9 mouse cellular contexts compared by ENCODE assay signal in the genomic region with DNA sequence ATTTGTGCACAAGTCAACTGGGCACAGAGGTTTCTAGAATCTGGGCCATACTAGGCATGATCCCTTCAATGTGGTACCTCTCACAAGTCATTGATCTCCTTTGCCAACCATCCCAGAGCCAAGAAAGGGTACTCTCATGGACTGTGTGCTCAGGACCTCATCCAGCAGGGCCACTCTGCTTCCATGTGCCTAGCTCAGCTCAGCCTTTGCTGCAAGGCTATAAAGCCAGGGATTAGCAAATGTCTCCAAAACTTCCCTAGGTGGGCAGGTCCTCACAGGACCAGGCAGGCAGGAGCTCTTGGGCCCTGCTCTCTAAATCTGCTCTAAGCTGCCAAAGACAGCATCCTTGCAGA.
DNase-seq lines count a peak whose midpoint lies in the region; ATAC-seq and TF ChIP-seq lines count a peak whose summit lies in the region.
"Had no signal": no experiment of that assay in that cellular context is flagged by ENCODE, and none has a peak within 500 bp of the region (broad histone marks: within the 10 kb centered on the region; RNA-seq: fewer than 3 reads in every experiment).

No protein-coding gene starts in this region.

- H3K9ac ChIP-seq in liver, embryonic 11.5 days (ENCODE audit: low read depth, low read length): no peak overlapping the region
- no peak overlapping the region for H3K9ac ChIP-seq in liver, embryonic 12.5 days
- H3K9ac ChIP-seq in forebrain, embryonic 12.5 days: peak overlapping the region; percentile 17; the same call in 1 of the 2 replicates
- H3K9ac ChIP-seq in intestine, embryonic 15.5 days: no peak overlapping the region

- no peak overlapping the region for H3K4me2 ChIP-seq in liver, embryonic 11.5 days
- H3K4me2 ChIP-seq in liver, embryonic 12.5 days: no peak overlapping the region
- H3K4me2 ChIP-seq in forebrain, embryonic 12.5 days: no peak overlapping the region
- H3K4me2 ChIP-seq in intestine, embryonic 15.5 days (replicated peaks): no peak overlapping the region

- no peak for TF ChIP-seq CTCF in olfactory bulb, adult 2 months (IDR thresholded peaks at IDR 0.05; ENCODE audit: insufficient read depth, low read depth, low read length)

- TF ChIP-seq POLR2A in olfactory bulb, adult 2 months (IDR thresholded peaks at IDR 0.05; ENCODE audit: insufficient read depth, low read depth, low read length): no peak

- no peak for DNase-seq in liver, embryonic 11.5 days (ENCODE audit: low spot score)
- DNase-seq in left cerebral cortex, adult 18-20 months (ENCODE audit: low spot score in 2 of 2): no peak
- no peak for DNase-seq in kidney, postnatal 10 days

- H3K27me3 ChIP-seq in liver, embryonic 11.5 days (replicated peaks; ENCODE audit: control insufficient read depth, insufficient read depth, low read length): no peaks in the 10 kb centered on the region
- no peaks in the 10 kb centered on the region for H3K27me3 ChIP-seq in liver, embryonic 12.5 days (replicated peaks)
- no peaks in the 10 kb centered on the region for H3K27me3 ChIP-seq in forebrain, embryonic 12.5 days
- no peaks in the 10 kb centered on the region for H3K27me3 ChIP-seq in intestine, embryonic 15.5 days (replicated peaks)
- H3K27me3 ChIP-seq: Patski had no signal

- no peak overlapping the region for H3K4me3 ChIP-seq in liver, embryonic 11.5 days (ENCODE audit: low read depth, low read length)
- H3K4me3 ChIP-seq in liver, embryonic 12.5 days: no peak overlapping the region
- H3K4me3 ChIP-seq in forebrain, embryonic 12.5 days (replicated peaks): no peak overlapping the region
- no peak overlapping the region for H3K4me3 ChIP-seq in intestine, embryonic 15.5 days (replicated peaks)
- H3K4me3 ChIP-seq in olfactory bulb, adult 2 months (ENCODE audit: insufficient read depth, low read depth, low read length): no peak overlapping the region

- no peak for ATAC-seq in liver, embryonic 11.5 days (replicated peaks; ENCODE audit: low FRiP score)
- ATAC-seq in liver, embryonic 12.5 days: no peak
- ATAC-seq in forebrain, embryonic 12.5 days (ENCODE audit: low FRiP score): no peak
- no peak for ATAC-seq in intestine, embryonic 15.5 days
- ATAC-seq in cerebellum, adult (ENCODE audit: insufficient number of reproducible peaks, low FRiP score, low TSS enrichment): no peak

- H3K36me3 ChIP-seq in liver, embryonic 11.5 days (ENCODE audit: control insufficient read depth, insufficient read depth, low read length): no peaks in the 10 kb centered on the region
- H3K36me3 ChIP-seq in liver, embryonic 12.5 days: no peaks in the 10 kb centered on the region
- 0 out of 2 replicates have a peak, but pooled peaks cover under 1% of the 10 kb centered on the region for H3K36me3 ChIP-seq in forebrain, embryonic 12.5 days (replicated peaks)
- no peaks in the 10 kb centered on the region for H3K36me3 ChIP-seq in intestine, embryonic 15.5 days

- no peaks in the 10 kb centered on the region for H3K9me3 ChIP-seq in liver, embryonic 11.5 days (ENCODE audit: control insufficient read depth, low read length)
- no peaks in the 10 kb centered on the region for H3K9me3 ChIP-seq in liver, embryonic 12.5 days (replicated peaks)
- H3K9me3 ChIP-seq in forebrain, embryonic 12.5 days: no peaks in the 10 kb centered on the region
- H3K9me3 ChIP-seq in intestine, embryonic 15.5 days: no peaks in the 10 kb centered on the region

- H3K4me1 ChIP-seq in liver, embryonic 11.5 days (replicated peaks; ENCODE audit: control insufficient read depth, insufficient read depth, low read length): peaks cover 55% of the 10 kb centered on the region
- peaks cover 76% of the 10 kb centered on the region for H3K4me1 ChIP-seq in liver, embryonic 12.5 days
- H3K4me1 ChIP-seq in forebrain, embryonic 12.5 days: peaks cover 92% of the 10 kb centered on the region
- H3K4me1 ChIP-seq in intestine, embryonic 15.5 days (replicated peaks): peaks cover 62% of the 10 kb centered on the region
- peaks cover 22% of the 10 kb centered on the region for H3K4me1 ChIP-seq in olfactory bulb, adult 2 months (ENCODE audit: control insufficient read depth, insufficient read depth, low read length)

- peak overlapping the region; percentile 23; the same call in 1 of the 2 replicates for H3K27ac ChIP-seq in liver, embryonic 11.5 days (ENCODE audit: low read depth, low read length)
- H3K27ac ChIP-seq in liver, embryonic 12.5 days: no peak overlapping the region
- H3K27ac ChIP-seq in forebrain, embryonic 12.5 days: peak overlapping the region; percentile 82
- H3K27ac ChIP-seq in intestine, embryonic 15.5 days: peak overlapping the region; percentile 63
- H3K27ac ChIP-seq in olfactory bulb, adult 2 months (ENCODE audit: insufficient read depth, low read depth, low read length): peak overlapping the region; percentile 68; the same call in 1 of the 2 replicates
